Mouse (Mus musculus) kidney, adult 2 months (tissue): ENCODE measurements around the gene Rad51ap1.

Source experiments
- CTCF ChIP-seq: fragments of 200-500 bp; conservative IDR thresholded peaks from 2 replicates; pipeline ENCODE4 v1.5.1; 2011; ENCODE audit warnings: low read depth, mild to moderate bottlenecking, control low read depth, low read length, moderate library complexity, mixed read lengths; ENCODE audit not compliant: insufficient read depth, insufficient read length
- POLR2A ChIP-seq: fragments of 200-500 bp; IDR thresholded peaks from one replicate; pipeline ENCODE4 v1.6.1; 2011; ENCODE audit warnings: low read depth, low read length, control low read depth

GRCm38 (mm10) chr6:126932896-126933295, 6.5 kb downstream of the Rad51ap1 start:
- TF ChIP-seq CTCF (no peak), POLR2A (no peak)
